Mouse (Mus musculus) monocyte, adult 5-6 weeks (primary cell): ENCODE data around the gene Fbln1. TPM values are rescaled to one million over a fixed set of nuclear protein-coding genes. Genes with fewer than 3 reads are reported as not detected.
"Not testable (repeated sequence)": the region's sequence is repeated elsewhere in the genome, so short reads cannot be mapped to it uniquely, and the experiment has no call there.

Experiments used
- ATAC-seq: fragments of 153-309, 156-312 bp; replicated peaks from 2 replicates; pipeline ENCODE4 v1.8.0; 2017; ENCODE audit warnings: mild to moderate bottlenecking; ENCODE audit not compliant: low TSS enrichment, insufficient number of reproducible peaks, severe bottlenecking, poor library complexity, low FRiP score
- total RNA-seq: library from RNA; stranded (forward); fragments of 200-1000, 200-491, 200-594 nt; gene quantifications from 3 replicates; pipeline ENCODE4 v1.2.3, GENCODE M21; 2017

Fbln1 gene
- total RNA-seq, 1 experiment from 2014 or later = not detected

DNA sequence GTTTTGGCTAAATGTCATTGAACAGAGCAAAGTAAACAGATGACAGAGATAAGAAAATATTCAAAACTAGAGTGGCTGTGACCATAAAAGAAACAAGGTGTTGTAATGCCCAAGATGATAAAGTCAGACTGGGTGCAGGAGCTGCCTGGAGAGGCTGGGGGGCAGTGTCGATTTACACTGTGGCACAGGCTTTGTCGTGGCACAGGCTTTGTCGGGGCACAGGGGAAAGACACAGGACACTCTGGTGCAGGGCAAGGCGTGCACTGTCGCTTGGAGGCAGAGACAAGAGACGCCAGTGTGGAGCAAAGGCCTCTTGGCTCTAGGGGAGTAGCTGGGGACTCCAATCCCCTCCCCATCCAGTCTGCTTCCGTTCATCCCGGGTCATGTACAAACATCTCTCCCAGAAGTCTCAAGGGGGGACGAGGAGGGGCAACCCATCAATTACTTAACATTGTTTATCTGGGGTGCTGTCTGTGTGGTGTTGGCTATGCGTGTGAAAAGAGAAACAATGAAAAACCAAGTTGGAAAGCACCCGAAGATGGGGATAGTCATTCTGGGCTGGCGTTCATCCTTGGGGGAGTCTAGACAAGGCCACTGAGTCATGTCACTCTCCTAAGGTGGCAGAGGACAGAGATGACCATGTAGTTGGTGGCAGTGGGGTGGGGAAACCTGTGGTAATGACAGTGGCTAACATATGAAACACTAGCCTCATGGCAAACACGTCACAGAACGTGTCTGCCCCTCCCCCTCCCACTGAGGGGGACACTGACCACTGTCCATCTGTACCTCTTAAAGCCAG lies 110.8 kb downstream of the Fbln1 start:
- ATAC-seq = no peak

DNA sequence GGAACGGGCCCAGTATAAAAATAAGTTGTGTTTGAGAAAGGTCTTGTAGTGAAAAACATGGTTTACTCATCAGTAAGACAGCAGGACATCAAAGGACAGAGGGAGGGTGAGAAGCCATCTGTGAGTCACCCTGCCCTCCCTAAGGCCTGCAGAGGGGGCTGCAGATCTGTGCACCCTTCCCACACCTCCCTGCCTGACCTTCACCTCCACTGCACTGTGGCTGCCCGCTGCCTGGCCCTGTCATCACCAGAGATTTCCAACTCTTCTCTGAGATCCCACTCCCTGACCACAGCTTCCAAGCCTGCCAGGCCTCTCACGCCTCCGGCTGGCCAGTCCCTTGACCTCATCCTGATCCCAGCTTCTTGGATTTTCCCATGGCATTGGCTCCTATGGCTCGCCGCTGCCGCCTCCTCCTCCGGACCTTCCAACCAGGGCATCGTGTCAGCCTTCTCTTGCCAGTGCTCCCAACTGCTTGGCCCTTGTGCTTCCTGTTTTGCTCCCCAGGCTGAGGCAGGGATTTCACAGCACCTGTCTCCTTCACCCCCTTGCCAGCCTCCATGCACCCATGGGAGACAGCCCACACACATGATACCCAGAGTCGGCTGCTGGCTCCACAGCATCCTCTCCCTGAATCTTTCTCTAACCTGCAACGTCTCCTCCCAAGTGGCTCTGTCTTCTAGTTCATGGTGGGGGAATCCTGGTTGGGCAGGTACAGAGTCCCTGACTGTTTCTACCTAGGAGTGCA lies 114.3 kb downstream of the Fbln1 start:
- ATAC-seq = no peak

DNA sequence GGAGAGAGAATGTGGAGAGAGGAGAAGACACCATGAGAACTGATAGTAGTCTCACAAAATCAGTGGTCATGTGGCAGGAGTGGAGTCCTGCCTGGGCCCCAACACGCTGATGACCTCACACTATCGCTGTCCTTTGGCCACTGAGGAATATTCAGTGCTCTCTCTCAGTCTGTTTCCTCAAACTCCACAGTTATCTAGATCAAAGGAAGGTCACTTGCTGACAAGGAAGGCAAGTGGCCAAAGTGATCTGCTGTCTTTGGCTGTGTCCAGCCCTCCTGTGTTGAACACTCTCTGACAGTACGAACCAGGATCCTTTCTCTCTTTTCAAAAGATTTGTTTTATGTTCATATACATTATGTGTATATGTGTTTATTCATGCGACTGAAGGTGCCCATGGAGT lies 117.5 kb downstream of the Fbln1 start:
- no peak for ATAC-seq

DNA sequence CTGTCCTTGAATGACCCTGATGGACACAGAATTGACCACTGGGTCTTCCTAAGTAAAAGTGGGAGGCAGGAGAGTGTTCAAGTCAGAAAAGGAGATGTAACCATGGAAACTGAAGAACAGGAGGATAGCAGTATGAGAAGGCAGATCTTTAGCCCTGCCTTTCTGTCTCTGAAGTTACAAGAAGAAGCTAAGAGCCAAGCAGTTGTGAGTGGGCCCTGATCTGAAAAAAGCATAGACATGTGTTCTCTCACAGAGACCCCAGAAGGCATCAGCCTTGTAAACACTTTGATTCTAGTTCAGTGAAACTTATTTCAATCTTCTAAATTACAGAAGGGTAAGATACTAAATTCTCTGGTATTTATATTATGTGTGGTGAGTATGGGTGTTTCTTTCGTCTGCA lies 118.7 kb downstream of the Fbln1 start:
- ATAC-seq = no peak

DNA sequence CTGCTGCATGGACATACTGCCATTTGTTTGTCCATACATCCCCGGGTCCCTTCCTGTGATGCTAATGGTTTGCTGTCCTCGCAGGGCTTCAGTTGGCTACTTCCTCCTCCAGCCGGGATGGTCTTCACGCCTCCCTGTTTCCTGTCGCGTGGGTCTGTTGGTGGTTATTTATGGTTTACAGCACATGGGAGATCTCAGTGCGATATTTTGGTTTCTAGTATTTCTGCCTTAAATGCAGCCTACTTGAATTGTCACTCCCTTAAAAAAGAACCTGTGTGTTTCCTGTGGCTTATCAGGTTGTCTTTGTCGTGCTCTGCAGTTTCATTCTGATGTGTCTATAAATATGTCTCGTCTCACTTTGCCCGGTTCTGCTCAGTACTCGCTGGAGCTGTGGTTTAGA lies 122.1 kb downstream of the Fbln1 start:
- ATAC-seq = no peak

DNA sequence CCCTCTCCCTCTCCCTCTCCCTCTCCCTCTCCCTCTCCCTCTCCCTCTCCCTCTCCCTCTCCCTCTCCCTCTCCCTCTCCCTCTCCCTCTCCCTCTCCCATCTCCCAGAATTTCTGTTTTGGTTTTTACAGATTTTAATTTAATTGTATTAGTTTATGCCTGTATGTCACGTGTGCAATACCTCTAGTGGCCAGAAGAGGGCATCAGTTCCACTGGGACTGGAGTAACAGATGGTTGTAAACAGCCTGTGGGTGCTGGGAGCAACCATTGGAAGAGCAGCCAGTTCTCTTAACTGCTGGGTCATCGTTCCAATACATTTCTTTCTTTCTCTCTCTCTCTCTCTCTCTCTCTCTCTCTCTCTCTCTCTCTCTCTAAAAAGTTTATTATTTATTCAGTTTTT lies 122.7 kb downstream of the Fbln1 start:
- not testable (repeated sequence) for ATAC-seq

DNA sequence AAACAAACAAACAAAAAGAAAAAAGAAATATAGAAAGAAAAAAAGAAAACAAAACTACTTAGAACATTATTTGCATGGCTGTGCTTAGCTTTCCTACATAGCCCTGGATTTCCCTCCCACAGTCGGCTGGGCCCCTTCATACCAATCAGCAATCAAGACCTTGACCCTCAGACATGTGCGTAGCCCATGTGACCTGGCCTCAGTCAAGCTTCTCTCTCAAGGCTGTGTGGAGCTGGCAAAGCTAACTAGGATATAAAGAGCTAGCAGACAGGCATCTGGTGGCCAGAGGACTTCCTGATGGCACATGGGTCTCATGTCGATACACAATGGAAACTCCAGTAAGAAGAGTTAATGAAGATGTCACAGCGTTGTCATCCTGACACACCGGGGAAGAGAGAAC lies 123.3 kb downstream of the Fbln1 start:
- no peak for ATAC-seq

DNA sequence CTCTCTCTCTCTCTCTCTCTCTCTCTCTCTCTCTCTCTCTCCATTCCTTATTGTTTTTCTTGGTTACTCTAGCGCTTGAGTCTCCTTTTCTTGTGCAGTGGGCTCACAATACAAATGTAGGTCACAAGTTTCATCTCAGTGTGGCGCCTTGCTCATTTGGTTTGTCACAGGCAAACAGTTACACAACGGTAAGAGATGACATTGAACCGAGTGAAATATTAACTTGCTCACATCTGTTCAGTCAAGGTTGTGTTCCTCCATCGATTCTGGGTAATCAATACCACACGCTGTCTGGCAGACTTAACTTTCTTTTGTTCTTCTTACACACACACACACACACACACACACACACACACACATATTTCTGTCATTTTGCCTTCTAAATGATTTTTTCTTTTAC lies 124.3 kb downstream of the Fbln1 start:
- no peak for ATAC-seq

DNA sequence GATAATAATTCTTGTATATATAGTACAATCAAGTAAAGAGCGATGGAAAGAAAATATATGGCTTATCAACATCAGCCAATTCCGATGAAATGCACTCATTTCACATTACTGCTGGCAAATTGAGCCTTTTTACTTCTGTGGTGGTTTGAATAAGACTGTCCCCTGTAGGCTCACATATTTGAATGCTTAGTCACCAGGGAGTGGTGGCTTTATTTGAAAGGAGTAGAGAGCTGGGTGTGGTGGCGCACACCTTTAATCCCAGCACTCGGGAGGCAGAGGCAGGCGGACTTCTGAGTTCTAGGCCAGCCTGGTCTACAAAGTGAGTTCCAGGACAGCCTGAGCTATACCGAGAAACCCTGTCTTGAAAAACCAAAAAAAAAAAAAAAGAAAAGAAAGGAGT lies 127.8 kb downstream of the Fbln1 start:
- not testable (repeated sequence) for ATAC-seq

DNA sequence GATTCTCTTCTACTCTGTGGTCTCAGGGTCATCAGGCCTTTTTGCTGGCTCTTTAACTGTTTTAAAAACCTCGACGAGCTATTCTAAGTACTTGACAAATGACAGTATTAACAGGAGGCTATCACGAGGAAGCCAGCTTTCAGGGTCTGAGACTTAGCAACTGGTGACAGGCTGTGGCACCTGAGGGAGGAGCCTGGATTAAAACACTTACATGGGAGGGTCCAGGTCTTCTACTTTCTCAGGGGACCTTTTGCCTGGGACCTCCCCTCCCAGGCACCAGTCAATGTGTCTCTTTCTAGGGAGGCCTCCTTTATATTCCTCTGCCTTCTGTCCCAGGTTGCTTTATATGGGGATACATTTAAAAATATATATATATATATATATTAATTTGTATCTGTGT lies 128.5 kb downstream of the Fbln1 start:
- ATAC-seq = no peak

DNA sequence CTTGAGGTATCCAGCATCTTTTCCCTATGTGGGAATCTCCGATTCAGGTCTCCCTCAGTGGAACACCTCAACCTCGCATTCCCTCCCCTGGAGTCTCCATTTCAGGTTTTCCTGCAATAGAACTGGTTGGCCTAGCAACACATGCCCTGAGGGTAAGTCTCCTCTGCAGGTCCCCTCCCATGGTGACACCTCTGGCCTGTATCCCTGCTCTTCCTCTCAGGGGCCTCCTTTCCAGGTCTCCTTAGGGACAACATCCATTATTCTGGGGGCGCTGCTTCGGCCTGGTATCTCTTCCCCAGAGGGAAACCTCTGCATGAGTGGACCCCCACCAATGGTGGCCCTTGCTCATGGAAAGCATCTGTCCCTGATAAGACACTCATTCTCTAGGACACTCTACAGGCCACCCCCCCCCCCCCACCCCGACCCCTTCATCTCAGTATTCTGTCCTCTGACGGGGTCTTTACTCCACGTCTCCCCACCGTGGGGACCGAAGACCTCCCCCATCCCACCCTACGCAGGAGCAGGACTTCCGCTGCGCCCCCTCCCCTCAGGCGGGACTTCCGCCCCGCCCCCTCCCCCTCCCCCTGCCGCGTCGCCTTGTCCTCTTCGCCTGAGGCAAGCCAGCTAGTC lies 130.0 kb downstream of the Fbln1 start, which contains the start of gene Atxn10:
Gene Atxn10, plus strand, starts transcription at position 575 of the 630 bp plus-strand sequence.
- ATAC-seq = no peak

Other genes starting within 250 kb of the Fbln1 start
- 45.7 to 67.3 TPM (median 62.2 TPM) in 3 replicates for gene 5031439G07Rik, start 217.4 kb upstream of the Fbln1 start, total RNA-seq
- gene Upk3a, start 188.8 kb upstream of the Fbln1 start, total RNA-seq = not detected in 3 replicates
- gene Fam118a, start 177.0 kb upstream of the Fbln1 start, total RNA-seq = 7.9 to 12.5 TPM (median 12.3 TPM) in 3 replicates
- gene Smc1b, start 74.0 kb upstream of the Fbln1 start, total RNA-seq = 0.10 TPM in 1 of 3 replicates, not detected in the others
- gene Ribc2, start 73.9 kb upstream of the Fbln1 start, total RNA-seq = not detected in 3 replicates
- gene Atxn10, start 130.3 kb downstream of the Fbln1 start, total RNA-seq = 37.0 to 61.9 TPM (median 50.8 TPM) in 3 replicates